Mouse (Mus musculus) myocyte (in vitro differentiated cells): ENCODE results near the gene Fabp6.

Experiments
- CEBPB ChIP-seq: IDR thresholded peaks from 2 replicates; pipeline ENCODE4 v1.6.1; 2011; ENCODE audit warnings: mild to moderate bottlenecking, moderate library complexity; ENCODE audit not compliant: poor library complexity, insufficient read depth, severe bottlenecking
- E2F4 ChIP-seq: IDR thresholded peaks from one replicate; pipeline ENCODE4 v1.6.1; 2011; ENCODE audit warnings: mild to moderate bottlenecking, control low read depth, moderate library complexity; ENCODE audit not compliant: insufficient read depth
- MAX ChIP-seq: IDR thresholded peaks from one replicate; pipeline ENCODE4 v1.6.1; 2011; ENCODE audit warnings: low read depth, mild to moderate bottlenecking, control low read depth
- MYOD1 ChIP-seq, 3 experiments: IDR thresholded peaks; one replicate each; pipeline ENCODE4 v1.6.1; 2011; ENCODE audit warnings: control low read depth in 2 of 3, low read depth in 2 of 3, mild to moderate bottlenecking in 2 of 3, moderate library complexity in 1 of 3; ENCODE audit not compliant: insufficient read length in 2 of 3, control insufficient read depth in 1 of 3
- MYOG ChIP-seq, 3 experiments: IDR thresholded peaks; one replicate each; pipeline ENCODE4 v1.6.1; 2011; ENCODE audit warnings: control low read depth in 2 of 3, low read depth in 2 of 3, mild to moderate bottlenecking in 2 of 3; ENCODE audit not compliant: insufficient read length in 2 of 3, control insufficient read depth in 1 of 3, insufficient read depth in 1 of 3
- POLR2A ChIP-seq: IDR thresholded peaks from one replicate; pipeline ENCODE4 v1.6.1; 2011; ENCODE audit warnings: low read depth, mild to moderate bottlenecking, control low read depth, moderate library complexity; ENCODE audit not compliant: insufficient read length
- POLR2AphosphoS2 ChIP-seq: IDR thresholded peaks from one replicate; pipeline ENCODE4 v1.6.1; 2011; ENCODE audit warnings: low read depth, control low read depth; ENCODE audit not compliant: insufficient read length
- REST ChIP-seq: IDR thresholded peaks from one replicate; pipeline ENCODE4 v1.6.1; 2011; ENCODE audit warnings: mild to moderate bottlenecking, control low read depth, moderate library complexity; ENCODE audit not compliant: insufficient read depth, insufficient read length
- SRF ChIP-seq: IDR thresholded peaks from one replicate; pipeline ENCODE4 v1.6.1; 2011; ENCODE audit warnings: low read depth; ENCODE audit not compliant: control insufficient read depth, insufficient read length
- TCF12 ChIP-seq: IDR thresholded peaks from one replicate; pipeline ENCODE4 v1.6.1; 2011; ENCODE audit warnings: mild to moderate bottlenecking, control low read depth; ENCODE audit not compliant: poor library complexity, insufficient read depth, severe bottlenecking
- TCF3 ChIP-seq: IDR thresholded peaks from one replicate; pipeline ENCODE4 v1.6.1; 2011; ENCODE audit warnings: low read depth, control low read depth; ENCODE audit not compliant: insufficient read length
- USF1 ChIP-seq: IDR thresholded peaks from one replicate; pipeline ENCODE4 v1.6.1; 2011; ENCODE audit warnings: low read depth, mild to moderate bottlenecking, control low read depth, moderate library complexity

DNA sequence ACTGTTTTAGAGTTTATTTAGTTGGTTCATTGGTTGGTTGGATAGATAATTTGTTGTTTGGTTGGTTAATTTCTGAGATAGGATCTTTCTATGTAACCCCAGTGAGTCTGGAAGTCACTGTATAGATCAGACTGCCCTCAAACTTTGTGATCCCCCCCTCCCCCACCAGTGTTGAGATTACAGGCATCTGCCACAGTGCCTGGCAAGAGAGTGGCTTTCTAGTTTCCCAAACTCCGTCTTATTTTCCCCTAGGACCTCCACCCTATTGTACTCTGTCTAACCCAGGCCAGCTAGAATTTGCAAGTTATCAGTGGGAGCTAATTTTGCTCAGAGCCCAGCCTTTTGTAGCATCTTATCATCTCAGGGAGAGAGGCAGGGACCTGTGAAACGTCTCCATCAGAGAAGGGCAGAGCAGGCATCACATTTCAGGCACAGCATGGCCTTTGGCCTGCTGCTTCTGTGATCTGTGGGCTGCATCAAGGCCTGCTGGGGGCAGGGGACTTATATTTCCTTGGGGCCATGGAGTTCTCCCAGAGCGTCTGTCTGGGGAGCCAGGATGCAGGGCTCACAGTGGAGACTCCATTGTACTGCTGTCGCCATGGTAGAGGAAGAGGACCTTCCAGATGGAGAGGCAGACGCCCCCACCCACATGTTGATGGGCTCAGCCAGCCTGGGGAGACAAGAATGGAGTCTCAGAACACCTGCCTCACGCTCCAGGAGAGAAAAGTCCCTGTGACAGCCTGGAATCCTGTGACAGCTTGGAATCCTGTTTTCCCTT lies 41.6 kb downstream of the Fabp6 start:
- TF ChIP-seq MYOG (IDR thresholded peaks at IDR 0.05; ENCODE audit: control insufficient read depth in 1 of 3, insufficient read depth in 1 of 3, insufficient read length in 2 of 3, low read depth in 2 of 3) (no peak), POLR2A (no peak), MYOD1 (IDR thresholded peaks at IDR 0.05; ENCODE audit: control insufficient read depth in 1 of 3, insufficient read length in 2 of 3, low read depth in 2 of 3) (no peak), MAX (no peak), SRF (no peak), CEBPB (no peak), USF1 (no peak), POLR2AphosphoS2 (no peak), TCF12 (no peak), E2F4 (no peak), TCF3 (no peak), REST (no peak)
